Comparison of ENCODE assay signal across 8 mouse cellular contexts in genomic region chr1:46066484-46067251, GRCm38 (mm10). TPM values are rescaled to one million over a fixed set of nuclear protein-coding genes. Genes with fewer than 3 reads are reported as not detected.
DNase-seq lines count a peak whose midpoint lies in the region; ATAC-seq and TF ChIP-seq lines count a peak whose summit lies in the region.

No protein-coding gene starts in this region.

- H3K27ac ChIP-seq in left cerebral cortex, adult 2 months: no peak overlapping the region

- DNase-seq in adrenal gland, adult 2 months: peak; percentile 84
- peak; percentile 90 for DNase-seq in embryo, embryonic 10 days (ENCODE audit: low spot score)
- peak; percentile 31 for DNase-seq in gastrocnemius, postnatal 25 days
- peak; percentile 76 for DNase-seq in hindlimb bud, embryonic 11.5 days (ENCODE audit: extremely low spot score, low read depth, low spot score)
- peak; percentile 22 to 25 for DNase-seq in left cerebral cortex, adult 2 months (ENCODE audit: extremely low spot score in 1 of 2, low spot score in 2 of 2)
- DNase-seq in lung, postnatal 36 days: peak; percentile 53
- peak; percentile 24 for DNase-seq in right cerebral cortex, postnatal 25 days

- peak overlapping the region; percentile 51 for H3K4me3 ChIP-seq in left cerebral cortex, adult 2 months

- TF ChIP-seq CTCF in left cerebral cortex, adult 2 months (IDR thresholded peaks at IDR 0.05): peak; percentile 45

- intact Hi-C loops in left cerebral cortex, adult 2 months (cut with DNase I): loop anchor here (2.0 kb wide), 1 partner anchor 350 kb away; no protein-coding TSS in a partner anchor

- ATAC-seq in activated CD4-positive, CD25-positive, alpha-beta regulatory T cell, adult 4 months: no peak

RNA-seq across cellular contexts. Expression of gene Dnah7b, which starts 0.6 kb away (rescaled TPM):
- total RNA-seq in adrenal gland, adult 2 months (2021): 1 to 10 TPM; 1.8 to 1.9 TPM
- 0.64 and 1.4 TPM in 2 replicates for polyA plus RNA-seq in adrenal gland, adult 2 months (2012; rRNA removed)
- total RNA-seq in gastrocnemius, postnatal 25 days (2021): under 1 TPM; 0.11 to 0.23 TPM
- total RNA-seq in left cerebral cortex, adult 2 months (2021): 1 to 10 TPM; 1.3 to 1.8 TPM
- 1 to 10 TPM in 1 of 2 experiments, not detected in 1; 2.4 TPM for polyA plus RNA-seq in activated CD4-positive, CD25-positive, alpha-beta regulatory T cell, adult 4 months (2017; shearing (Covaris generic))

Comparison
In these comparisons a context has a peak if more than half of its experiments do, and no peak if none do; other contexts are left out.
1. DNase-seq: peak in every context shown above with its lines; median percentile 90 in embryo, embryonic 10 days; 84 in adrenal gland, adult 2 months; 76 in hindlimb bud, embryonic 11.5 days; 53 in lung, postnatal 36 days; 31 in gastrocnemius, postnatal 25 days; 24 in right cerebral cortex, postnatal 25 days; 24 in left cerebral cortex, adult 2 months.